Mouse (Mus musculus) inflammation-experienced regulatory T-cells, adult 6 months (primary cell): ENCODE measurements at regions not wholly inside any gene's neighbourhood (a gene's known extent, or its start where the extent isn't known, plus 50 kb on each side); places are given as distances from the start of the nearest gene placed in this dataset.

Source experiments
- ATAC-seq: one replicate; pipeline ENCODE4 v1.8.0; 2017

GRCm38 (mm10) chr19:15851622-15852021, 95.5 kb downstream of the Psat1 start:
- ATAC-seq, result no peak

- ATAC-seq, result no peak
Measured at GRCm38 (mm10) chr19:15850722-15851121, 96.4 kb downstream of the Psat1 start.

DNA sequence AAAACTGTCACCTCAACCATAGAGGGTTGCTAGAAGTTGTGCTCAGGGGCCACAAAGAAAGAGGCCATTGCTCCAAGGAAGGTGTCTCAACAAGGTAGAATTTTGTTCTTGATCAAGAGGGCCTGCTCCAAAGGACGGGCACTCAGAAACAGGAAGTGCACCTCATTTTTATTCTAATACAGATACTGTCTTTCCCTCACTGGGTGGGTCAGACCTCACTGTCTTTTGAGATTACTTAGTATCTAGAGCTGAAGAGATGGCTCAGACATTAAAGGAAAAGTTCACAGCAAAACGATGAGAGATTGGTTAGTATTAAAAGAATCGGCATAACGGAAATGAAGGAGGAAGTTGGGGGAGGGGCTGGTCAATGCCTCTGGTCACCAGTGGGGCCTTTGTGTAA, 97.9 kb downstream of the Psat1 start:
- no peak for ATAC-seq

- ATAC-seq, result no peak
Measured at GRCm38 (mm10) chr19:15838327-15838726, 108.8 kb downstream of the Psat1 start.

GRCm38 (mm10) chr19:15837715-15838175, 109.4 kb downstream of the Psat1 start:
- no peak for ATAC-seq

GRCm38 (mm10) chr19:15836956-15837714, 110.0 kb downstream of the Psat1 start:
- no peak for ATAC-seq

DNA sequence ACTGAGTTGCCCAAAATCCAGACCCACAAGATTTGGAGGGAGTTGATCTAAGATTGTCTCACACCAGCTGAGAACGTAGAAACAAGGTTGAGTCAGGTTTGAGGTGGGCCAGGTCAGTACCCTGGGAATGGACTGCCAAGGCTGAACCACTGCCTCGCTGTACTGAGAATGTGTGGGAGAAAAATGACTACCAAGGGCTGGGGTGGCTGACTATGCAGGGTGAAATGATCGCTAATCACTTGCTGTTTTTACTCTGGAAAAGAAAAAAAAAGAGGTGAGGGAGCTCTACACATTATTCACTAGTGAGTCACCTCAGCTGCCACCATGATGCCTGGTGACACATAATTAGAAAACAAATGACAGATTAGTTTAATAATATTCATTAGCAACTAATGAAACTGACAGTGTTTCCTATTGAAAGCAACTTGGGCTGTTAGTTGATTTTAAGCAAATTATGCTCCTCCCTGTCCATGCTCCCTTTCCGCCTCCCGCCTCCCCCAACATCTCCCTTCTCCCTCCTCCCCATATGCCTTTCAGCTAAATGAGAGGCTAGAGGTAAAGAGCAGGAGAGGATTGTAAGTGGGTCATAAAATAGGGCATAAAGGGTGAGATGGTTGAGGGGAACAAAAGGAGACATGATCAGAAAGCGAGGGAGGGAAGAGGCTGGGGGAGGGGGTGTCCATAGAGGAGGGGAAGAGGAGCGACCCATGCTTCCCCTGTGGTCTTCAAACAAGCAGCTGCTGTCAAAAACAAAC, 110.8 kb downstream of the Psat1 start:
- ATAC-seq, result no peak

GRCm38 (mm10) chr19:15830385-15830784, 116.8 kb downstream of the Psat1 start:
- ATAC-seq, result no peak

- no peak for ATAC-seq
Measured at GRCm38 (mm10) chr19:15829158-15829557, 118.0 kb downstream of the Psat1 start.

DNA sequence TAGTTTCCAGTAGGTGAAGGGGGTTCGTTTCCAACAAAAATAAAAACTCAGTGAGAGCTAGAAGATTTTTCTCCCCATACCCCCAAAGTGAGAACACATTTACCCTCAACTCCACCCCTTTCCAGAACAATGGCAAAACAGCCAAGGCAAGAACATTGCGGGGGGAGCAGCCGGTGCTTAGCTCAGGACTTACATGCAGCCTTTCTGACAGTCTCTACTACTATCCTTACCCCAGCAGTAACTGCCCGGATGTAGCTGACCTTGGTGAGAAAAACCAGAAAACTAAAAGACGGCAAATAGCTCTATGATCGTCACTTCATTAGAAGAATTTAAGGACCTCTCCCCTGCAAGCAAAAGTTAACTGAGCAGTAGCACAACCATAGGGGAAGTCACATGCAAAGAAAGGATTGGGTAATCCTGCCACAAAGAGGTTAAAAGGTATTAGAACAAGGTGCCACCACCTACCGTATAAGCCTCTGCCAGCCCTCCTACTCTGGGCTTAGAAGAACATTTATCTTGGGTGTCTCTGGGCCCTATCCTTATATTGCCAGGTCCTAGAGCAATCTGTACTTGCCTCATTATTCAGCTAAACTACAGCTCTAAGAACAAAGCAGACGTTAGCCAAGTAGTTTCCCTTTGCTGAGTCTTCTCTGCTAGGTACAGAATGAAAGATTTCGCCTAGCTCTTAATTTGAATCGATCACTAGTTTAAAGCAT, 119.0 kb downstream of the Psat1 start:
- no peak for ATAC-seq

DNA sequence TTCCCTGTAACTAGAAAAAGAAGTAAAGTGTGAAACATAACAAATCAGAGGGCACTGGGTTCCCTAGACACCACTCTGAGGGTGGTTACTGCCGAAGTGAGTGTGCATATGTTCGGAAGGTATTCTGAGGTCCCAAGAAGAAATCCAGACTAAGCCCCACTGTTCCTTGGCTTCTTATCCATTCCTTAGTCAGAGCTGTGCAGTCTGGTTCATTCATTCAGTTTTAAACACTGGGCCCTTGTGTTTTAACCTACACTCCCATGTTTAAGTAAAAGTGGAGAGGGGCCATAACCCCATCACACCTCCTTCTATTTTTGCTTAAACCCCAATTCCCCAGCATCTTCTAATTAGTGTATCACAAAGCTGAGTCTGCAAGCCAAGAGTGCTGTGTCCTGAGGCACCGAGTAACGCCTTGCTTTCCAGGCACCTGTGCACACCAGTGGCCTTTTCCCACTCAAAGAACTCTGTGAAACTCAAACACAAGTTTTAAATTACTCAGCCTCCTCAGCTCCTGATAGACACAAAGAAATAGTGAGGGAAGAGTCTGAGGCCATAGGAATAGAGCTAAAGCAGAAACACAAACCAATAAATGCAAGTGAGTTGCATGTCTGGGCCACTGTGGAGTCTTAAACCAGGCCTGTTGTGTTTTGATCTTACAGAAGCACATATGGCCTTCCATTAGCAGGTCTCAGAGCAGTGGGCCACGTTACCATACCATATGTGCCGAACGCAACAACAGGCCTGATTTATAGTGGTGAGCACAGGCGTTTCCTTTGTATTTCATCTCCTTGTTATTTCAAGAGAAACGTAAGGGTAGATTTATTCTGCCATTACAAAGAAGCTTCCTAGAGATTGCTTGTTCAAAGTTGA, 119.8 kb downstream of the Psat1 start:
- ATAC-seq, result no peak

DNA sequence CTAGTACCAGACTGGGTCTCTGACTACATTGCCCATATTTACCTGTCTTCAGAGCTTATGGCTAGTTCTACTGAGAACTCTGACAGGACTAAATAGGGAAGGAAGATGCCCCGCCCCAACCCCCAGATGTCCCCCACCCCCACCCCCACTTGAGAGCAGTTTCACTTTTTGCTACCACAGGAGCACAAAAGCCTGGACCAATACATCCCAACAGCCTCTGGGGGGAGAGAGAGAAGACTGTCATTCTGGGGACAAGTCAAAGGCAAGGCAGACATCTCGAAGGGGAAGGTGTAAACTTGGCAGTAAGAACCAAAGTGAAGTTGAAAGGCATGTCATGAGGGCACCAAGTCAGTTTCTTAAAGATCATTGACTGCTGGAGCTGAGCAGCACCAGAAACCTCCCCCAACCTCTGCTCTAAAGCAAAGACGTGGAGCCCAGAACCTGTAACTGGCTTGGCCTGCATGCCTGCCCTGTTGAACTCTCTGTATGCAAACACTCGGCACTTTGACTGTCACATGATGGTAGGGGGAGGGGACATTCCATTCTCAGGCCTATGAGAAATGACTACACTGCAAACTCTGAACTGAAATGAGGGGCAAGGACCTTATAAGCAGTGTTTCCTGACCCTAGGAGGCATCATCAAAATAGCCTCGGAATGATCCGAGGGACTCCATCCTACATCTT, 123.3 kb downstream of the Psat1 start:
- no peak for ATAC-seq

GRCm38 (mm10) chr19:15820020-15820419, 127.1 kb downstream of the Psat1 start:
- no peak for ATAC-seq

DNA sequence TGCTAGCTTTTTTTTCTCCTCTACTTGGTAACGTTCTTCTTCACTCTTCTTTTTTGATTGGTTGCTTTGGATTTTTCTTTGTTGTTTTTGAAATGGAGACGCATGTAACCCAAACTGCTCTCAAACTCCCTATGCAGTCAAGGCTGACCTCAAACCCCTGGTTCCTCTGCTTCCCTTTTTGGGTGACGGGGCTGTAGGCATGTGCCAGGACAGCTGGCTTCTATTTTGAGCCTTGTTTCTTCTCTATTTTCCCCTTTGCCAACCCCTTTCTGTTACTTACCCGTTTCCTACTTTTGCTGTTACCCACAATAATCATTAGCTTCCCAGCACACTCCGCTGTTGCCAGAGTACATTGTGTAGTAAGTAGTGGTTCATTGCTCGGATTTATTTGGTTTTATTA, 132.0 kb downstream of the Psat1 start:
- ATAC-seq, result no peak

- ATAC-seq, result no peak
Measured at GRCm38 (mm10) chr19:15809008-15809407, 138.1 kb downstream of the Psat1 start.

DNA sequence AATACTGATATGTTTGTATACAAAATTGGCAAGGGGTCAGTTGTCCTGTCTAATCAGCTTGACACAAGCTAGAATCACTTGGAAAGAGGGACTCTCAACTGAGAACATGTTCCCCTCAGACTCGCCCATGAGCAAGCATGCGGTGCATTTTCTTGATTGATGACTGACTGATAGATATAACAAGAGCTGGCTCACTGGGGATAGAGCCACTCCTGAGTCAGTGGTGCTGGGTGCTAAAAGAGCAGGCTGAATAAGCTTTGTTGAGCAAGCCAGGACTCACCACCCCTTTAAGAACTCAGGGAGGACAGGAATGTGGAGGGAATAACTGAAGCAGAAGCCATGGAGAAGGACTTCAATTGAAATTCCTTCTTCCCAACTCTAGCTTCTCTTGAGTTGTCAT, 139.5 kb downstream of the Psat1 start:
- ATAC-seq, result no peak

DNA sequence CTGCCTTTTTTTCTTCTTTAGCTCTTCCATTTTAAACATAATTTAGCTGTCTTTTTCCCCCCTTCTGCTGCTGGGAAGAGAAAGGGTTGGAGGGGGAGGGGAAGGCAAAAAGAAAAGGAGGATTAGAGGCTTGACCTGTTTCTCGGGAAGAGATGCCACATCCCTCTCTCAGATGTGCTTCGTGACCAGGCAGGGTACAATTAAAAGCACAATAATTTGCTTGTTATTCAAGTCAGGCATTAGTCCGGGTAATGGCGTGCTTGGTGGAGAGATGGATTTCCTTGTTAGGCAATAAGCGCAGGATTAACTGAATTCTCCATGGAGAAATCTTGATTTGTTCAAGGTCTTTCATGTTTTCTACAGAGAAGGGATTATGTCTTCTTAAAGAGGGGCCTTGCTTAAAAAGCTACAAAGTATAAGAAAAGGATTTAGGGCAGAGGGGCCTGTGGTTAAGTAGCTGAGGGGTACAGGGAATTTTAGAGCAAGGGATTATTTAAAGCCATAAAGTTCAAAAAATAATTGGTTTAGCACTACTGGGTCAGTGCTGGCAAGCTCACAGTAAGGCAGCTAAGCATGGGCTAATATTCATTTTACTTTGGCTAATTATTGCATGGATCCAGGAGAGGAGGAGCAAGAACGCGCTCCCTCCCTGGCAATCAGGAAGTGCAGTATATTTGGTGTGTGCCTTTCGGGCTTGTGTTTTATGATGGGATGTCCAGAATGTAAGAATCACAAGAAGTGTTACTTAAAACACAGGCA, 143.8 kb downstream of the Psat1 start:
- no peak for ATAC-seq

DNA sequence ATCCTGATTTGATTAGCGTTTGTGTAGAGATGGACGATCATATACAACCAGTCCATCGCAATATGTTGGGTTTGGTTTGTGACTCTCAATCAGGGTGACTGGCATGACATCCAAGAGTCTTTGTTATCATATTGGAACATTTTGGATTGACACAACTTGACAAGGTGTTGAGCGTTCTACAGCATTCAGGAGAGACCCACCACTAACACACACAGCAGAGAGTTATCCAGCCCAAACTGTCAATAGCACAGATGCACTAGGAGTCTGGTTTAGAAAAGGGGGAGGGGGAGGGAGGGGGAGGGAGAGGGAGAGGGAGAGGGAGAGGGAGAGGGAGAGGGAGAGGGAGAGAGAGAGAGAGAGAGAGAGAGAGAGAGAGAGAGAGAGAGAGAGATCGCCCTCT, 144.5 kb downstream of the Psat1 start:
- no peak for ATAC-seq

- ATAC-seq, result no peak
Measured at GRCm38 (mm10) chr19:15801811-15802486, 145.2 kb downstream of the Psat1 start.
